In the genomic region with DNA sequence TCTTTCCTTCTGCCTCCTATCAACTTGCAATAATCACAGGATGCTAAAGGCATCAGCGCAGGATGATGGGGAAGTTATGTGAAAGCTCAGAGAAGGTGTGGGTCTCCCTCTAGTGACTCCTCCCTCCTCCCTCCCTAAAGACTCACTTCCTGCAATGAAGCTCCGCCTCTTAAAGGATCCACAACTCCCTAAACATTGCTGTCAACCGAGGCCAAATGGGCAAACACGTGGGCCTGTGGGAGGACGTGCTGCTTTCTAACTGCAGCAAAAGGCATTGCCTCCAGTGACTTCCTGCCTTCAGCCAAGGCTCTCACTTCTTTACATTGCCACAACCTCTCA, we compare ENCODE assay signal across 9 mouse cellular contexts. TPM values are rescaled to one million over a fixed set of nuclear protein-coding genes. Genes with fewer than 3 reads are reported as not detected.
DNase-seq lines count a peak whose midpoint lies in the region; ATAC-seq and TF ChIP-seq lines count a peak whose summit lies in the region.
"Had no signal": no experiment of that assay in that cellular context is flagged by ENCODE, and none has a peak within 500 bp of the region (broad histone marks: within the 10 kb centered on the region; RNA-seq: fewer than 3 reads in every experiment).

No protein-coding gene starts in this region.

- peak; percentile 40 for DNase-seq in kidney, postnatal 0 days (ENCODE audit: low spot score)
- DNase-seq in kidney, adult 18-20 months: no peak
- DNase-seq in A20 (ENCODE audit: low read depth, low spot score): peak; percentile 10
- peak; percentile 24 for DNase-seq in midbrain, postnatal 0 days (ENCODE audit: low spot score)
- DNase-seq in Muller cell, postnatal 12 days (ENCODE audit: inconsistent ontology term): no peak
- DNase-seq in heart, postnatal 4 days: no peak
- DNase-seq: kidney, postnatal 25 days had no signal

- no peak for TF ChIP-seq CTCF in kidney, postnatal 0 days (IDR thresholded peaks at IDR 0.05; ENCODE audit: low read depth)
- TF ChIP-seq CTCF in midbrain, postnatal 0 days (IDR thresholded peaks at IDR 0.05): no peak

- H3K9me3 ChIP-seq in kidney, postnatal 0 days (replicated peaks; ENCODE audit: low read length): no peaks in the 10 kb centered on the region
- H3K9me3 ChIP-seq in midbrain, postnatal 0 days (ENCODE audit: low read length): no peaks in the 10 kb centered on the region

- WGBS in kidney, postnatal 0 days: 17% methylated on average over 5 of the region's 5 CpGs
- 38% methylated on average over 5 of the region's 5 CpGs for WGBS in midbrain, postnatal 0 days

- no peak overlapping the region for H3K4me3 ChIP-seq in kidney, postnatal 0 days (replicated peaks; ENCODE audit: low read depth, low read length)
- H3K4me3 ChIP-seq in midbrain, postnatal 0 days (ENCODE audit: low read depth, low read length): no peak overlapping the region

- peaks cover 1% of the 10 kb centered on the region for H3K4me1 ChIP-seq in kidney, postnatal 0 days (replicated peaks; ENCODE audit: insufficient read depth, low read length)
- peaks cover 6% of the 10 kb centered on the region; the same call in 1 of the 2 replicates for H3K4me1 ChIP-seq in midbrain, postnatal 0 days (ENCODE audit: insufficient read depth, low read length)

- H3K36me3 ChIP-seq in kidney, postnatal 0 days (ENCODE audit: insufficient read depth, low read length): no peaks in the 10 kb centered on the region
- H3K36me3 ChIP-seq in midbrain, postnatal 0 days (ENCODE audit: insufficient read depth, low read length): no peaks in the 10 kb centered on the region

- H3K4me2 ChIP-seq in kidney, postnatal 0 days (ENCODE audit: low read length): no peak overlapping the region
- no peak overlapping the region for H3K4me2 ChIP-seq in midbrain, postnatal 0 days (ENCODE audit: low read depth, low read length, poor library complexity, severe bottlenecking)

- H3K27me3 ChIP-seq in kidney, postnatal 0 days (ENCODE audit: insufficient read depth, low read length): peaks cover 4% of the 10 kb centered on the region
- H3K27me3 ChIP-seq in midbrain, postnatal 0 days (ENCODE audit: insufficient read depth, low read length): no peaks in the 10 kb centered on the region

- H3K9ac ChIP-seq in kidney, postnatal 0 days (ENCODE audit: low read depth, low read length): no peak overlapping the region
- H3K9ac ChIP-seq in midbrain, postnatal 0 days (replicated peaks; ENCODE audit: low read length, poor library complexity, severe bottlenecking): no peak overlapping the region

- no peak for ATAC-seq in kidney, postnatal 0 days (replicated peaks; ENCODE audit: low FRiP score, low read depth)
- peak; percentile 45 for ATAC-seq in activated CD4-positive, CD25-positive, alpha-beta regulatory T cell, adult 4 months
- no peak for ATAC-seq in midbrain, postnatal 0 days (ENCODE audit: low FRiP score)

- H3K27ac ChIP-seq in kidney, postnatal 0 days: no peak overlapping the region
- no peak overlapping the region for H3K27ac ChIP-seq in midbrain, postnatal 0 days (ENCODE audit: low read depth, low read length)
- H3K27ac ChIP-seq: macrophage had no signal

RNA-seq across cellular contexts. Expression of gene Adra2a, which starts 3.0 kb away (rescaled TPM):
- polyA plus RNA-seq in kidney, postnatal 0 days (2015; fragmentation: Nextera tagmentation; extraction: Ambion mirVana): 0.87 and 1.0 TPM in 2 replicates
- not detected for polyA plus RNA-seq in activated CD4-positive, CD25-positive, alpha-beta regulatory T cell, adult 4 months (2017; shearing (Covaris generic))
- 25.1 and 30.5 TPM in 2 replicates for total RNA-seq in midbrain, postnatal 0 days (2014; rRNA removed)
- polyA plus RNA-seq in midbrain, postnatal 0 days (2015; fragmentation: Nextera tagmentation; extraction: Ambion mirVana): 2.9 and 3.4 TPM in 2 replicates
- under 1 TPM; 0.14 to 0.19 TPM for total RNA-seq in heart, postnatal 4 days (2021)
- polyA plus RNA-seq: macrophage had no signal

Comparison
In these comparisons a context has a peak if more than half of its experiments do, and no peak if none do; other contexts are left out.
1. DNase-seq: peak in kidney, postnatal 0 days (single experiment), A20 (single experiment) and midbrain, postnatal 0 days (single experiment); none in kidney, adult 18-20 months (single experiment), Muller cell, postnatal 12 days (single experiment) and heart, postnatal 4 days (single experiment).